Mouse (Mus musculus): ENCODE results near the gene Ifna15.

The Ifna15 gene

DNA sequence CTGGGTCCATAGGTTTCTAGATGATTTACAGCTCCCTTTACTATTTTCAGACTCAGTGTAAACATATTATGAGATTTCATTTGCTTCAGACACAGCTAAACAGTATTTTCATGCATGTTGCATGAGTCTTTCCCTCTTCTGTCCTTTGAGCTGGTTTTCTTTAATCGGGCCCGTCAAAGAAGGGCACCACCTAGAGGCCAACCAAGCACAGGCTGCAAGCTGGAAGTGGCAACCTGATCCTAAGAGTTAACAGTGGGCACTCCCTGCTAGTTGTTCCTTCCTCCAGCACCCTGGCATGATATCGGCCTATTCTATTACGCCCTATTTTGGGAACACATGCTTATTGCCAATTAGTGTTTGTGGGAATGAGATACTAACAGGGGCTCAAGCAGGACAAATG is 43.6 kb downstream of the Ifna15 start:
- DNase-seq (ENCODE audit: low read depth, low spot score): no peak

DNA sequence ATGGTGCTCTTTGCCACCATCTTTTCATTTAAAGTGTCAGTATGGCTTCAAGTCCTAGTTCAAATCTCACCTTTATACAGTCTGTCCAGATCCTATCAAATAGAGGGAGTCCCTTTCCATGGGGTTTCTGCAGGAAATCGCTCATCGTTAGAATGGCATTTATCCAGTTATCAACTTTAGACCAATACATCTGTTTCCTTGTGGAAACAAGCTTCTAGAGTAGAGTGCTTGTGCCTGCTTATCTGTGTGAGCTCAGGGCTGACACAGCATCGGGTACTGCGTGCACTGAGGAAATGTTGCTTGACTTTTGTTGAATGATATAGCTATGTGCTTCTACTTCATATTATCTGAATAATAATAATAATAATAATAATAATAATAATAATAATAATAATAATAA is 44.3 kb downstream of the Ifna15 start:
- no peak for DNase-seq (ENCODE audit: low read depth, low spot score)

All from brain, embryonic 18.5 days (tissue).